Mouse (Mus musculus) brain, embryonic 14.5 days (tissue): Measurements from ENCODE around the gene Tm4sf4.

Experiments used
- CTCF ChIP-seq: fragments of 200-500 bp; IDR thresholded peaks from 2 replicates; pipeline ENCODE4 v1.5.1; 2012; ENCODE audit warnings: inconsistent platforms, mild to moderate bottlenecking, moderate library complexity, borderline replicate concordance; ENCODE audit not compliant: insufficient read depth, insufficient read length; ENCODE audit errors: extremely low read depth
- POLR2A ChIP-seq: fragments of 200-500 bp; IDR thresholded peaks from 2 replicates; pipeline ENCODE4 v1.6.1; 2012; ENCODE audit warnings: mild to moderate bottlenecking, inconsistent platforms, borderline replicate concordance; ENCODE audit not compliant: poor library complexity, insufficient read depth, insufficient read length, severe bottlenecking; ENCODE audit errors: extremely low read depth

DNA sequence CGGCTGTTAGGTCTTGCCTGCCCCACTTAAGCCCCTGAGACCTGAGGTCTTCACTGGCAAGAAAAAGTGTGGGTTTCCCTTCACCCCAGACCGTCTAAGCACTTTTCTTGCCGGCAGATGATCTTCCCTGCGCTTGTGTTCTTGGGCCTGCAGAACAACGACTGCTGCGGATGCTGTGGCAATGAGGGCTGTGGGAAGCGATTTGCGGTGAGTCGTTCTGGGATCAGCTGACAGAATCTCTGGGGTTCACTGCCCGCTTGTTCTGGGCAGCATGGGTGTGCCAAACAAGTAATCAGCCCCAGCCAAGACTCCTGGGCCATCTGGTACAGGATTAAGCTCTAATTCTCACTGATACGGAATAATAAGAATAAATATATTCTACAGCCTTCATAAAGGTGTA, 1.2 kb downstream of the Tm4sf4 start:
- TF ChIP-seq CTCF: no peak
- TF ChIP-seq POLR2A: no peak
